Mouse (Mus musculus) neural tube, embryonic 13.5 days (tissue): ENCODE measurements around the gene Jmjd7. TPM values are rescaled to one million over a fixed set of nuclear protein-coding genes. Genes with fewer than 3 reads are reported as not detected.

Experiments used
- ATAC-seq: fragments of 200-750 bp; cut with Nextera tagmentation; 2 replicates; pipeline ENCODE4 v1.8.0; 2017; ENCODE audit warnings: low read depth, mild to moderate bottlenecking, moderate TSS enrichment, moderate library complexity
- H3K27ac ChIP-seq: fragments of 300-500 bp; sonication (generic); replicated peaks from 2 replicates; pipeline ENCODE4 v1.5.1; 2015; ENCODE audit warnings: moderate library complexity, mild to moderate bottlenecking, inconsistent platforms
- H3K27me3 ChIP-seq: fragments of 300-500 bp; sonication (generic); 2 replicates; pipeline ENCODE4 v1.6.1; 2015; ENCODE audit warnings: mild to moderate bottlenecking, inconsistent platforms
- H3K36me3 ChIP-seq: fragments of 300-500 bp; sonication (generic); 2 replicates; pipeline ENCODE4 v1.6.1; 2015; ENCODE audit warnings: mild to moderate bottlenecking, inconsistent platforms
- H3K4me1 ChIP-seq: fragments of 300-500 bp; sonication (generic); replicated peaks from 2 replicates; pipeline ENCODE4 v1.6.1; 2015; ENCODE audit warnings: inconsistent platforms
- H3K4me2 ChIP-seq: fragments of 300-500 bp; sonication (generic); 2 replicates; pipeline ENCODE4 v1.6.1; 2015; ENCODE audit warnings: inconsistent platforms, mild to moderate bottlenecking, moderate library complexity
- H3K4me3 ChIP-seq: fragments of 300-500 bp; sonication (generic); 2 replicates; pipeline ENCODE4 v1.5.1; 2015; ENCODE audit warnings: mild to moderate bottlenecking, inconsistent platforms
- H3K9ac ChIP-seq: fragments of 300-500 bp; sonication (generic); 2 replicates; pipeline ENCODE4 v1.6.1; 2015; ENCODE audit warnings: moderate library complexity, mild to moderate bottlenecking, inconsistent platforms
- H3K9me3 ChIP-seq: fragments of 300-500 bp; sonication (generic); 2 replicates; pipeline ENCODE4 v1.6.1; 2016; ENCODE audit warnings: inconsistent platforms
- WGBS: fragments of 180-500 bp; shearing (Covaris S2); methylation state at CpG from one replicate; pipeline ENCODE4 v1.1.7; 2015; 5-methylcytosine and 5-hydroxymethylcytosine counted together
- polyA plus RNA-seq: library from polyadenylated mRNA; unstranded; fragments of >200 nt; fragmentation: Nextera tagmentation; extraction: Ambion mirVana; gene quantifications from 2 replicates; pipeline ENCODE4 v1.2.1, GENCODE M21; 2015

Gene Jmjd7
- polyA plus RNA-seq, 1 experiment from 2014 or later: 24.8 TPM

DNA sequence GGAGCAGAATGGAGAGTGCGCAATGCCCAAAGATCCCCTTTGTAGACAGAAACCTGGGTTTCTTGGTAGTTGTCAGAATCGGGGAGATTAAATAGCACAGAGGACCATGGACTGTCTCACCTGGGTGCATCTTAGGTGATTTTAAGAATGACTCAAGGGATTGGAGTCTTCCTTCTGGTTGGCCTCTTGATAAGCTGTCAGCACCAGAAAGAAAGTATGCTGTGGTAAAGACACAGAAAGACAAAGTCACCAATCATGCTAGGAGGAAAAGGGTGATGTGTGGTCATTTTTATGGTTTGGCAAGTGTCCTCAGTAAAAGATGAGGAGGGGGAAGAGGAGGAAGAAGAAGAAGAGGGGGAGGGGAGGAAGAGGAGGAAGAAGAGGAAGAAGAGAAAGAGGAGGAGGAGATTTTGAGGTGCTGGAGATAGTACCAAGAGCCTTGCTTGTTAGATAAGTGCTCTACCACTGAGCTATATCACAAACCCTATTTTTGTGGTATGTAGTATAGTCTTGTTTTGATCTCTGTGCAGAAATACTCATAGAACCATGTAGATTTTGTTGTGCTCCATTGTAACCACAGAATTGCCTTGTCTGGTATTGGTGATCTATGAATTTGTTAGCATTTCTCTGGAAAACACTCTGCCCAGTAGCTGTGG is 13.3 kb upstream of the Jmjd7 start:
- H3K4me2 ChIP-seq: no peak overlapping the region
- H3K9ac ChIP-seq: no peak overlapping the region
- no peaks in the 10 kb centered on the region for H3K4me1 ChIP-seq
- H3K27me3 ChIP-seq: no peaks in the 10 kb centered on the region
- WGBS: 90% methylated on average over 2 of the region's 2 CpGs
- H3K36me3 ChIP-seq: peaks cover 50% of the 10 kb centered on the region
- H3K27ac ChIP-seq: no peak overlapping the region
- H3K4me3 ChIP-seq: no peak overlapping the region
- no peak for ATAC-seq
- H3K9me3 ChIP-seq: no peaks in the 10 kb centered on the region

- ATAC-seq: no peak
- WGBS: 92% methylated on average over 4 of the region's 4 CpGs
- no peak overlapping the region for H3K27ac ChIP-seq
- no peak overlapping the region for H3K9ac ChIP-seq
- no peaks in the 10 kb centered on the region for H3K27me3 ChIP-seq
- H3K4me2 ChIP-seq: no peak overlapping the region
- H3K9me3 ChIP-seq: no peaks in the 10 kb centered on the region
- peaks cover 66% of the 10 kb centered on the region for H3K36me3 ChIP-seq
- no peaks in the 10 kb centered on the region for H3K4me1 ChIP-seq
- H3K4me3 ChIP-seq: no peak overlapping the region
Measured at GRCm38 (mm10) chr2:120015882-120016281, 11.4 kb upstream of the Jmjd7 start.

GRCm38 (mm10) chr2:120017599-120017998 is 9.7 kb upstream of the Jmjd7 start:
- H3K4me1 ChIP-seq: no peaks in the 10 kb centered on the region
- WGBS: 94% methylated on average over 12 of the region's 12 CpGs

DNA sequence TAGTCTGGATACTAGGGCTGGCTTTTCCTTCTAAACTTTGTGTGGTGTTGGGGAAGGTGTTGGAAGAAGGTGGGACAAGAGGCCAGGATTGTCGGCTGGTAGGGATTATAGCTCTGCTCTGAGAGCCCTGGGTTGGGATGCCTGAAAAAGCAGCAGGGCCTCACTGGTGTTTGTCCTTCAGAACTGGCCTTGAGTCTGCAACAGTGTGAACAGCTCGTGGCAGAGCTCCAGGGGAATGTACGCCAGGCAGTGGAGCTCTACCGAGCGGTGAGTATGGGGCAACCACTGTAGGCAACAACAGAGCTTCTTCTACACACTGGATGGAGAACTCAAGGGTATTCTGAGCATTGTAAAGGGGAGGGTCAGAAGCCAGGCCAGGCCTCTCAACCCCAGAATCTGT is 2.9 kb upstream of the Jmjd7 start:
- H3K27ac ChIP-seq: no peak overlapping the region
- H3K4me1 ChIP-seq: peaks cover 19% of the 10 kb centered on the region
- no peak overlapping the region for H3K9ac ChIP-seq
- H3K36me3 ChIP-seq: peaks cover 68% of the 10 kb centered on the region
- H3K27me3 ChIP-seq: no peaks in the 10 kb centered on the region
- no peaks in the 10 kb centered on the region for H3K9me3 ChIP-seq
- 89% methylated on average over 5 of the region's 5 CpGs for WGBS
- ATAC-seq: no peak
- no peak overlapping the region for H3K4me2 ChIP-seq
- H3K4me3 ChIP-seq: no peak overlapping the region

More at GRCm38 (mm10) chr2:120017599-120017998, 9.7 kb upstream of the Jmjd7 start:
- Histone ChIP-seq H3K27me3 (no peaks in the 10 kb centered on the region), H3K4me2 (no peak overlapping the region), H3K9me3 (no peaks in the 10 kb centered on the region), H3K36me3 (peaks cover 80% of the 10 kb centered on the region), H3K9ac (no peak overlapping the region), H3K4me3 (no peak overlapping the region), H3K27ac (no peak overlapping the region)
- no peak for ATAC-seq

DNA sequence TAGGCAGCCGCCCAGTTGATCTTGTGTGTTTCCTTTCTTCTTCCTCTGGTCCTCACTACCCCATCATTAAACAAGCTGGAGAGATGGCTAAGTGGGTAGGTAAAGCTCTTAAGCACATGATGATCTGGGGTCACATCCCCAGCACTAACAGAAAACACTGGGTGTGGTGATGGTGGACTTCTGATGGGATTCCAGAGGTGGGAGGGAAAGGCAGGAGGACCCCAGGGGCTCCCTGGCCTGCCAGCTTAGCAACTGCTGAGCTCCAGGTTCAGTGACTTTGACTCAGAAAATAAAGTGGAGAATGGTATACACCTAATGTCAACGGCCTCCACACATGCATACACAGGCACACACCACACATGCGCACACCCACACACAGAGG is 658 bp downstream of the Jmjd7 start:
- H3K4me1 ChIP-seq: peaks cover 19% of the 10 kb centered on the region
- H3K9me3 ChIP-seq: no peaks in the 10 kb centered on the region
- H3K9ac ChIP-seq: peak overlapping the region; percentile 89
- ATAC-seq: peak; percentile 21; the same call in 1 of the 2 replicates
- peak overlapping the region; percentile 83 for H3K4me3 ChIP-seq
- H3K36me3 ChIP-seq: peaks cover 61% of the 10 kb centered on the region
- H3K27ac ChIP-seq: peak overlapping the region; percentile 91
- peak overlapping the region; percentile 86 for H3K4me2 ChIP-seq
- no peaks in the 10 kb centered on the region for H3K27me3 ChIP-seq
- 38% methylated on average over 3 of the region's 3 CpGs for WGBS

DNA sequence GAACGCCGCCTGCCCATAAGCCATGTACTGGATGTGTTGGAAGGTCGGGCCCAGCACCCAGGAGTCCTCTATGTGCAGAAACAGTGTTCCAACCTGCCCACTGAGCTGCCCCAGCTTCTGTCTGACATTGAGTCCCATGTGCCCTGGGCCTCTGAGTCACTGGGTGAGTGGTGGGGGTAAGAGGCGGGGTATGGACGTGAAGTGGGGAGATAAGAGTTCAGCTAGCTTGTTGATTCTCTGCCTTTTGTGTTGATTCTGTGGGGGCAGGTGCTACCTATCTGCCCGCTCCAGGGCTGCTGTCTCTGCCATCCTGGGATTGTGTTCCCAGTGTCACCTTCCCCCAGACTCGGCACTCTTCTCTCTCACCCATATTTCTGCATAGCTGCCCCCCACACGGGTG is 3.1 kb downstream of the Jmjd7 start:
- H3K4me1 ChIP-seq: peaks cover 19% of the 10 kb centered on the region
- H3K9ac ChIP-seq: no peak overlapping the region
- H3K36me3 ChIP-seq: peaks cover 60% of the 10 kb centered on the region
- no peaks in the 10 kb centered on the region for H3K27me3 ChIP-seq
- H3K4me3 ChIP-seq: no peak overlapping the region
- WGBS: 95% methylated on average over 8 of the region's 8 CpGs
- no peak for ATAC-seq
- H3K9me3 ChIP-seq: no peaks in the 10 kb centered on the region
- H3K4me2 ChIP-seq: no peak overlapping the region
- H3K27ac ChIP-seq: no peak overlapping the region

DNA sequence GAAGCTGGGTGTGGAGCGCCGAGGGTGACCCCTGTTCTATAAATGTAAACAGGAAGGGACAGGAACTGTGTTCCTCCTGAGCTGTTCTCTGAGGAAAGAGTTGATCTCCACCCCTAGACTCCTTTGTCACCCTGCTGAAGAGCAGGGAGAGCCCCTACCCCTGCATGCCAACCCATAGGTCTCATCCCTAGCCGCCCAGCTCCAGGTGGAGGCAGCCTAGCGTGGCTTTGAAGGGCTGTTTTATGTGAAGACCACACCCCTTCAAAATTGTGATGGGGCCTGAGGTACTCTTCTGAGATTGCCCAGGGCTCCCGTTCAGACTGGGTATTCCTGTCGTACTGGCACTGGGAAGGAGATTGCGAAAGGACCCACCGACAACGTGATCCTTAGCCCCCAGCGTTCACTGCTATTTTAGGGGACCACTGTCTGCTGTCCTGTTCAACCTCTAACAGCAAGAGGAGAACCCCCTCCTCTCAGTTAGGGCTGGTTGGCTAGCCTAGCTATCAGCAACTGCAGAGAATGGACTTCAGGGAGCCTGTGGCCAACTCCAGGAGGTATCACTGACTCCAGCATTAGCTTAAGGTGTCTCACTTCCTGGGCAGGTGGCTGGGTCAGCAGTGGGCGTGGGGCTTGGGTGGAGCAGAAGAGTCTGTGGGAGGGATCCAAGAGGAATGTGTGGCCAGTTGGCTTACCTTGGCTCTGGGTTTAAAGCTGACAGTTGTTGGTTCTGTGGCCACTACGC is 5.6 kb downstream of the Jmjd7 start, which contains the start of gene Pla2g4b:
Gene Pla2g4b, plus strand, starts transcription at position 692 of the 742 bp plus-strand sequence.
- 92% methylated on average over 12 of the region's 12 CpGs for WGBS
- Histone ChIP-seq H3K27ac (no peak within 1 kb of the TSS), H3K4me1 (peaks cover 9% of the 10 kb centered on the region), H3K9ac (no peak within 1 kb of the TSS), H3K4me2 (no peak within 1 kb of the TSS), H3K36me3 (peaks cover 80% of the 10 kb centered on the region), H3K27me3 (no peaks in the 10 kb centered on the region), H3K4me3 (no peak within 1 kb of the TSS), H3K9me3 (no peaks in the 10 kb centered on the region)
- no peak for ATAC-seq

DNA sequence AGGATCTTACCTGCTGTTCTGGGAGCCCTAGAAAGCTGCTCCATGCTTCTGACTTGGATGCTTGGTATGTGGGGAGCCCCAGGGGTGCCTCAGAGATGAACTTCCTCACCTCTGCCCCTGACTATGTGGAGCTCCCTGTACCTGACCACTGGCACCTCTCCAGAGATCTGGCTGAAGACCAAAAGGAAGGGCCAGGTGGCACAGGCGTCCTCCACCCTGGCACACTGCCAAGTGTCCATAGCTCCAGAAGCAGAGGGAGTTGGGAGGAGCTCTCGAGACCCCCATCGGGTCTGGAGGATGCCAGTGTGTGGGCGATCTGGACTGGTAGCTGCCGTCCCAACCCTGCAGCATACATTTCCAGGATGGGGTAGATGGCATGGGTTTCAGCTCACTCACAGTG is 6.4 kb downstream of the Jmjd7 start:
- Histone ChIP-seq H3K9me3 (no peaks in the 10 kb centered on the region), H3K36me3 (peaks cover 88% of the 10 kb centered on the region), H3K4me2 (no peak overlapping the region), H3K4me1 (peaks cover under 1% of the 10 kb centered on the region; the same call in 1 of the 2 replicates), H3K27ac (no peak overlapping the region), H3K4me3 (no peak overlapping the region), H3K27me3 (no peaks in the 10 kb centered on the region), H3K9ac (no peak overlapping the region)
- no peak for ATAC-seq
- 77% methylated on average over 5 of the region's 5 CpGs for WGBS

DNA sequence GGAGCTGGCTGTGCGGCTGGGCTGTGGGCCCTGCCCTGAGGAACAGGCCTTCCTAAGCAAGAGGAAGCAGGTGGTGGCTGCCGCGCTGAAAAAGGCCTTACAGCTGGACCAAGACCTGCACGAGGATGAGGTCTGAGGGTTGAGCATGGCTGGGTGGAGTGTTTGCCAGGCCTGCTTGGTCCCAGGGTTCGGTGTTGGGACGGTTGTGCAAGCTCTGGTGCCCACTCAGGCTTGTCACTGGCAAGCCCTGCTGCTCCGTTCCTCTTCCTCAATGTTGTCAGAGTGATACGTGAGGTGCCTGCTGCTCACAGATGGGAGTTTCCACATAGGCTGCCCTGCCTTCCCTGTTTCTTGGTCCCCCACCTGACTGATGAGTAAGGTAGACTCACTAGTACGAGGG is 10.5 kb downstream of the Jmjd7 start:
- no peak overlapping the region for H3K9ac ChIP-seq
- H3K27me3 ChIP-seq: no peaks in the 10 kb centered on the region
- 93% methylated on average over 9 of the region's 9 CpGs for WGBS
- no peak for ATAC-seq
- H3K36me3 ChIP-seq: peaks cover 98% of the 10 kb centered on the region
- H3K4me2 ChIP-seq: no peak overlapping the region
- no peaks in the 10 kb centered on the region for H3K9me3 ChIP-seq
- H3K27ac ChIP-seq: no peak overlapping the region
- no peaks in the 10 kb centered on the region for H3K4me1 ChIP-seq
- H3K4me3 ChIP-seq: no peak overlapping the region

DNA sequence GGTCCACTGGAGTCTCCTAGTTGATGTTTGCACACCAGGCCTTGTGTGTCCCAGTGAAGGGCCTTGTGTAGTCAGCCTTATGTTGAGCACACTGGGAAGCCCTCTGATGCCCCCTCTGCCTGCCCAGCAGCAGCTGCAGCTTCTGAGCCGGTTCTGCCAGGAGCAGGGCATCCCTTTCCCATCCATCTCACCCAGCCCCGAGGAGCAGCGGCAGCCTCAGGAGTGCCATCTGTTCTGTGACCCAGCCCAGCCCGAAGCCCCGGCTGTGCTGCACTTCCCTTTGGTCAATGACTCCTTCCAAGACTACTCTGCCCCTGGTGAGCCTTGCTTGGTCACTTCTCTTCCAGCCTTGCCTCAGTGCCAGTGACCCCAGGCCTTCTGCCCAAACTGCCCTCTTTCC is 13.7 kb downstream of the Jmjd7 start:
- Histone ChIP-seq H3K4me2 (no peak overlapping the region), H3K27me3 (no peaks in the 10 kb centered on the region), H3K9ac (no peak overlapping the region), H3K9me3 (no peaks in the 10 kb centered on the region), H3K36me3 (peaks cover 67% of the 10 kb centered on the region), H3K4me3 (no peak overlapping the region), H3K4me1 (no peaks in the 10 kb centered on the region), H3K27ac (no peak overlapping the region)
- no peak for ATAC-seq
- 90% methylated on average over 5 of the region's 5 CpGs for WGBS

DNA sequence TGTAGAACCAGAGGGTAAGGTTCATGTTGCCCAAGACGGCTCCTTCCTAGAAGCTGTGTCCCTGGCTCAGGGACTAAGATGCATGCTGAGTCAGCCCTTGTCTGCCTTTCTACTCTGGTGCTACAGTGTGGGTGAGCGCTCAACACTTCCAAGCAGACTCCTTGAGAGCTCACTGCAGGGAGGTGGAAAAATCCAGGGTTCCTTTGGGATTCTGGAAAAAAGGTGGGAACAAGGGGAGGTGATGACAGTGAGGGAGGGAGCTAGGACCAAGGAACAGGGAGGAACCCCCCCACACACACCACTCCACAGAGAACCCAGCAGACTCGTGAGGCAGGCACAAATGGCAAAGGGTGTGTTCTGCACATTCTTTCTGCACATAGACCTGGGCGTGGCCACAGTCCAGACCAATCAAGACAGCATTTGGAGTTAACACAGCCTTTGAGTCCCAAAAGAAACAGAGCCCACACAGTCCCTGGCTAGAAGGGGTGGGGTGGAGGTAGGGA is 16.9 kb downstream of the Jmjd7 start:
- H3K9me3 ChIP-seq: no peaks in the 10 kb centered on the region
- H3K9ac ChIP-seq: no peak overlapping the region
- no peak overlapping the region for H3K4me2 ChIP-seq
- no peaks in the 10 kb centered on the region for H3K4me1 ChIP-seq
- ATAC-seq: 0 out of 2 replicates have a peak, but pooled peaks have one; percentile 4
- no peak overlapping the region for H3K4me3 ChIP-seq
- H3K27me3 ChIP-seq: no peaks in the 10 kb centered on the region
- WGBS: 61% methylated on average over 4 of the region's 4 CpGs
- no peak overlapping the region for H3K27ac ChIP-seq
- peaks cover 36% of the 10 kb centered on the region for H3K36me3 ChIP-seq

DNA sequence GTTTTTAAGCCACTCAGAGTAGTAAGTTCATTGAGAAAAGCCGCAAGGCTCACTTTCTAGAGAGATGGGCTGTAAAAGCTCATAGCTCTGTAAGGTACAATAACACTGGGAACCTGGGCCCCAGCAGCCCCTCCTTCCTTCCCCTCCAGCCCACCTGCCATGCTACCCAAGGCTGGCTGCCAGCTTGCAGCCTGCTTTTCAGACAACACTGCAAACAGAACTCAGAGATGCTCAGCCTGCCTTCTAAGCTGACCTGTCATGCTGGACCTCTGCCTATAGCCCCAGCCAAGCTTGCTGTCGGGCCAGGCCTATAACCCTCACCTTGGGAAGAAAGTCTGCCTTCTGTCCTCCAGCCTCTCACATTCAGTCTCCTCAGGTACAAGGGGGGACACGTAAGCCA is 17.4 kb downstream of the Jmjd7 start:
- no peaks in the 10 kb centered on the region for H3K9me3 ChIP-seq
- no peak overlapping the region for H3K27ac ChIP-seq
- H3K27me3 ChIP-seq: no peaks in the 10 kb centered on the region
- H3K4me2 ChIP-seq: no peak overlapping the region
- no peak overlapping the region for H3K4me3 ChIP-seq
- no peaks in the 10 kb centered on the region for H3K4me1 ChIP-seq
- H3K9ac ChIP-seq: no peak overlapping the region
- peaks cover 30% of the 10 kb centered on the region for H3K36me3 ChIP-seq
- 70% methylated on average over 3 of the region's 3 CpGs for WGBS
- ATAC-seq: no peak
